Mouse (Mus musculus): ENCODE results near the gene Rerg.

DNA sequence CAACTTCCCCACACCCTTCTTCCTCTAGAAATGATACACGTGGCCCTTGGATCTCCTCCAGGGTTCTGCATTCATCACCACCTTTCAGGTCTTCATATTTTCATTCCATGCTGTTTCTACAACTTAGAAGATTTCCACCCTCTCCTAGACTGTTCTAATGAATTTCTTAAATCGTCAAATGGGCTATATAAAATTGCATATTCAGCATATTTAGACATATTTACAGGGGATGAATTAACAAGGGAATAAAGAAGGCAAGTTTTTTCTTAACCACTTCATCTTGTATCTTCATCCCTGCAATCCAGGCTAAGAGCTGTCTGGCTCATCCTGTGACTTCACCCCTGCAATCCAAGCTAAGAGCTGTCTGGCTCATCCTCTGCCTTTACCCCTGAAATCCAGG, 116.2 kb downstream of the Rerg start:
- TF ChIP-seq GATA1 (IDR thresholded peaks at IDR 0.05; ENCODE audit: borderline replicate concordance, low read length) (no peak), FLI1 (IDR thresholded peaks at IDR 0.05; ENCODE audit: low read length) (no peak)

Measured in megakaryocyte, embryonic 14.5 days (primary cell).